Mouse (Mus musculus): ENCODE results near the gene Srrd.

The Srrd gene

DNA sequence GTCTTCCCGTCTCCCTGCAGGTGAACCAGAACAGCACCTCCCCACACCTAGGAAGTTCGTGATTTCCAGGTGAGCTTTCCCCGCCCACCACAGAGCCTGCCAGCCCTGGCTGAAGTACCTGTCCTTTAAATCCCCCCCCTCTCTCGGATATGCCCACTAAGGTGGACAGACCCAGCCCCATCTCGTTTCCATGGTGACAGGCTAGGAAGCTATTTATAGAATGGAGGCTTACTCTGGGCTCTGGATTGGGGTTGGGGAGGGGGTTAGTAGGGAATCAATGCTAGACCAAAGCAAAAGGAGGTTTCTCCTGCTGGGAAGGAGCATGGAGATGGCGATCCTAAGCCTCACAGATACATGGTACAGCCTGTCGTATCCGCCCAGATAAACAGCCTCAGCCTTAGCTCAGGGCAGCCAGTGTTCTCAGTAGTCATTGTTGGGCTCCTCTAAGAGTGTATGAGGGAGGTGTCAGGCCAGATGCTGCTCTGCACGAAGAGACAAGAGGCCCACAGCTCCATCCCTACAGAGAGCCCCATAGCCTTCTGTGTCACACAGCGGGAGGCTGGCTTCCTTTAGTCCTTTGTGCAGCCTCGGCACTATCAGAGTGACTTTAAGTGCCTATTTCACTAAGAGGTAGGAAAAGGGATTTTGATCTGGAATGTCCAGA lies 29.5 kb downstream of the Srrd start:
- DNase-seq: no peak

DNA sequence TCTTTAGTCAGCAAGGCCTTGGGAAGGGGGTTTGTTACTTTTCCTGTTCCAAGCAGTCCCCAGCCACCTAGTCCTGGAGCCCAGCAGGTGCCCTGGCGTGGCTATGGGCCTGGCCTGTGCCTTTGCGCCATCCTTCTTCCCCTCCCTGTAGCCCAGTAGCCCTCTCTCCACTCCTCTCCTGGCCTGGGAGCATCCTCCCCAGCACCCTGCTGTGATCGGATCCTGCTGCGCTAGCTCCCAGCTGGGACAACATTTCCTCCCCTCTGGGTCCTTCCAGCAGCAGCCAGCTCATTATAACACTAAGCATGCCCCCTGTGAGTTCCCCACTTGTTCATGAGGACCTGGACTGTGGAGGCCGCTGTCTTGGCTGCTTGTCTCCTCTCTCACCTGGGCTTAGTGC lies 37.0 kb downstream of the Srrd start:
- no peak for DNase-seq

DNA sequence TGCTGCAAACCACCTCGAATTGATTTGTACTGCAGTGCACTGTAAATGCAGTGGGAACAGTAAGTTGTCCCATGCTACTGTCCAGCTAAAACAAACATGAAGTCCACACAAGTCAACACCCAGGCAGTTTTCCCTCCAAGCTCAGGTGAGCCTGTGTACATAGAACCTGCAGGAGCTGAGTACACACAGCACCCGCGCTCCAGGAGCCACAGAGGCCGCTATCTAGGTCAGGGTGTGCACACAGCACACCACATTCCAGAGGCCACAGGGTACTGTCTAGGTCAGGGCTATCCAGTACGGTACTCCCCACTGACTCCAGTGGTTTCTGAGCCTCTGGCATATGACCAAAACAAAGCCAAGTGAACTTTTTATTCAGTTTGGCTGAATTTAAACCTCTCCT lies 40.5 kb downstream of the Srrd start:
- no peak for DNase-seq

DNA sequence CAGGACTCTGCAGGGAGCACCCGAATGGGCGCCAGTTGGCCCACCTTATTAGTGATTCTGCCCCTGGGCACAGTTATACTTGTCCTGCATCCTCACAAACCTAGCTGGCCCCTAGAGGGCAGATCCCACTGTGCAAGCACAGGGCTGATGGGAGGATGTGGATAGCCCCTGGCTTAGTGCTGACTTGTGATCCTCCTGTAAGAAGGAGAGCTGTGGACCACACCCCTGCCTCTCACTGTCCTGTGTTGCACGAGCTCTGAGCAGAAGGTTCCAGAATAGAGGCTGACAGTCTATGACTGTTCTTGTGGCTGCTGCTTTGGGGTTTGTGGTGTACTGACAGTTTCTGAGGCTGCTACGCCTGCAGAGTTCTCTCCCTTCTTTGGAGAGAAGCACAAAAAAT lies 41.1 kb downstream of the Srrd start:
- DNase-seq: no peak

DNA sequence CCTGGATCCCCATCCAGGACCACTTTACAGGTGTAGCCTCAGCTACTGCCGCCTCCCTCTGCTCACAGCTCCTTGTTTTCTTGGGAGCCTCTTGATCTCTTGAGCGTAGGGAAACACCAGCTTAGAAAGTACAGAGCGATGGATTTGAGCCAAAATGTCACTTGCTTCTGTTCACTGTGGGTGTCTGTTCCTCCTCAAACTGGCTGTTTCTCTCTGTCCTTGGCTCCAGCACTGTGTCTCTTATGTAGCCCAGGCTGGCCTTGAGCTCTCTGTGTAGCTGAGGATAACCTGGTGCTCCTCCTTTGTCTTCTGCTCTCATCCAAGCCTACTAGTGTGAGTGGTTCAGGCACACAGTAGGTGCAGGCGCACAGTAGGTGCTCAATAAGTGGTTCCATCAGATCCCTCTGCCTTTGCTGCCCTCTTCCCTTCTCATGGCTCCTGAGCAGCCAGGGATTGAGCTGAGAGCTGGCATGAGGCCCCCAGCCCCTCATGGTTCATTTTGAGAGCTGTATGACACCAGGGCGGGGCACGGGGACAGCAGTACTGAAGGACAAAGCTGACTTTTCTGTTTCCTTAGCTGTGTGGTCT lies 42.0 kb downstream of the Srrd start:
- no peak for DNase-seq

DNA sequence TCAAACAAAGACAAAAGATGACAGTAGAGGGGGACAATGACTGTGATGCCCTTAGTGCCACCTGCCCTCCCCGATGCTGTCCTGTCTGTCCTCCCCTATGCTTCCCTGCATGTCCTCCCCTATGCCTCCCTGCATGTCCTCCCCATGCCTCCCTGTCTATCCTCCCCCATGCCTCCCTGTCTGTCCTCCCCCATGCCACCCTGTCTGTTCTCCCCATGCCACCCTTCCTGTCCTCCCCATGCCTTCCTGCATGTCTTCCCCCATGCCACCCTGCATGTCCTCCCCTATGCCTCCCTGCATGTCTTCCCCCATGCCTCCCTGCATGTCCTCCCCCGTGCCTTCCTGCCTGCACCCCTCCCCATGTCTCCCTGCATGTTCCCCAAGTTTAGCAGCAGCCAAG lies 42.7 kb downstream of the Srrd start:
- DNase-seq: no peak

DNA sequence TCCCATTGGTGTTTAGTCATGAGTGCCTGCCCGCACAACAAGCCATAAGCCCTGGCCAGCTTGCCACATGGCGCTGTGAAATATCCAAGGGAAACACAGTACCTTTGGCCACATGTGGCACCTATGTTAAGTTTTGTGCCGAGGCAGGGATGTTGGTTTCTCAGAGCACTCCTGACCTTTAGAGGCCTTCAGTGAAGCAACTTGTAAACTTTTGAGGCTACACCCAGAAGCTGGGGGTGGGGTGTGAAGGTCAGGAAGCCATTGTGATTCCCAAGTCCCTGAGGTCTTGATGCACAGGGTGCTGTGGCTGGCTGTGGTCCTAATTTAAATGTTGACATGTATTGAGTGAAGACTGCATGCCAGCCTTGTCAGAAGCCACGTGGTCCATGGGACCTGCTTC lies 43.4 kb downstream of the Srrd start:
- no peak for DNase-seq

DNA sequence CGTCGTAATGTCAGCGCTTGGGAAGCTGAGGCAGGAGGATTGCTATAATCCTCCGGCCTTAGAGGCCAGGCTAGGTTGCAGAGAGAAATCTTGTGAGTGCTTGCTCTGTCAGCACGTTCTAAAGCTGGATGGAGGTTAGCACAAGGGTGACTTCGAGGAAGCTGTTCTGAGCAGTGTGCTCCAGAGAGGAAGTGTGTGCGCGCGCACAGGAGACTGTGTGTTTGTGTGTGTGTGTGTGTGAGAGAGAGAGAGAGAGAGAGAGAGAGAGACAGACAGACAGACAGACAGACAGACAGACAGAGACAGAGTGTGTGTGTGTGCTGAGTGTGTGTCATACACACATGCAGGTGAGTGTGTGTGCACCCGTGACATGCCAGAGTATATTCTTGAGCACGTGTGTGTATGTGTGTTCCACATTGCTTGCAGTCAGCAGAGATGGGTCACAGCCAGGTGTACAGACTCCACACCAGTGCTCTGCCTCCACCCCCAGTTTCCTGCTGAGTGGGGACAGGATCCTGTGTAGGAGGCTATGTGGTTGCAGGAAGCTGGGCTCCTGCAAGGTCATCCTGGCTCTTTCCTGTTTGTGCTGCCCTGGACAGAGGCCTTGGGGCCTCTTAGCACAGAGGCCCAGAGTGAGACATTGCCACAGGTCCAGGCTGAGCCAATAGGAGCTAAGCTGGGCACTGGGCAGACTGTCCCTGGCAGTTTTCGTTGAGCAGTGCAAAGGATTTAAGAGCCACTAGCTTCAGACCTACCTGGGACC lies 44.4 kb downstream of the Srrd start:
- no peak for DNase-seq

DNA sequence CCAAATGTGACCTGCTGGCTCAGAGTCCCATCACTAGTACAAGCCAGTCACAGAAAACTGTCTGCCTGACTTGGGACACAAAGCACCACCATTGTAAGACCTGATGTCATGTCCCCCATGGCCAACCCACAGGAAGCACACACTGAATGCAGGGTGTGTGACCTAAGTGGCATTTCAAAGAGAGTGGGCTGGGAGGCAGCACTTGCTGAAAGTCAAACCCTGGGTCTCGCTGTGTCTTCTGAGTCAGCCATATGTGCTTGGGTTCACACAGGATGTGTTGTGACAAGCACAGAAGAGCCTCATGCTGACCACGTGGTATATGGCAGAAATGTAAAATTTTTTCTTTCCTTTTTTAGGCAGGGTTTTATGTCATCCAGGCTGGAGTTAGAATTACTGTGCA lies 45.6 kb downstream of the Srrd start:
- DNase-seq: no peak

DNA sequence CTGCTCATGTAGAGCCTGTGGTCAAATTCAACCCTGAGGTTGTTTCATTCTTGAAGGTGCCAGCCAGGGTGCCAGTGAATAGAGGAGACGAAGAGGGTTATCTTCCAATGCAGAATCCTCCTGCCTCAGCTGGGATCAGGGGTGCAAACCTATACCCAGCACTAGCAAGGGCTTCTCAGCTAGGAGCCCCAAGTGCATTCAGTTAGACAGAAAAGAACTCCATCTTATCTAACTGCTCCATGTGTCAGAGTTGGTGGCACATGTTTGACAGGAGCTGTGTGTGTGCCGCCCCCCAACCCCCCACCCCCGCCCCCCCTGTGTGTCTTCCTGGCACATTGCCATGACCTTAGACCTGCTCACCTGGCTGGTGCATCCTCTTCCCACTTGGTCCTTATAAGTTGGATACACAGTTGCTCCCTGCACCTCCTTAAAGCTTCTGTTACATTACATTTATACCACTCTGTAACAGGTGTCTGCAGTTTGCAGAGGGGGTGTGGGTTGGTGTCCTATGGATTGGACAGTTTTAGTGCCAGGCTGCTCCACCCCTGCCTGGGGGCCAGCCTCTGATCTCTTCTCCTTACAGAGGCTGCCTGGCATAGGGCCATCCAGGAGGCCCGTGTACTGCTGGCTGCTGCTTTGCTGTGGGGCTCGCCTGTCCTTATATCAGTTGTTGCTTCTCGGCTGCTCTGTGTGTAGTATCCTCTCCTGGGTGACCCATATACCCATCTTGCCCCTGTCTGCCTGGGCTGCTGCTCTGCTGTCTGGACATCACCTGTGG lies 46.2 kb downstream of the Srrd start:
- DNase-seq: no peak

DNA sequence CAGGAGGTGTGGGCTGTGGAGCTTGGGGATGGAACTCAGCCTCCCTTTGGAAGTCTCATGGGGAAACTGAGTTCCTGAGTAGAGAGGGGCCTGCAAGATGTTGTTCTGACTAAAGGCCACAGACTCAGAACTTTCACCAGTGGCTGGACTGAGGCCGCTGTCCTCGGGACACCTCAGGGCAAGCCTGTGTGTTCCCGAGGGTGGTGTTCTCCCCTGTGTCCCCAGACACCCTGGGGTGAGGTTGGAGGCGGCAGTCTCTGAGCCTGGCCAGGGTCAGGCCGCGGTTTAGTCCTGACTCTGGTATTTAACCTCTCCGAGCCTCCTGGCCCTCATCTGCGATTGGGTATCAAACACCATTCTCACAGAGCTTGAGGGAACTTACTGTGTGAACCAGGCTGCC lies 47.3 kb downstream of the Srrd start:
- no peak for DNase-seq

DNA sequence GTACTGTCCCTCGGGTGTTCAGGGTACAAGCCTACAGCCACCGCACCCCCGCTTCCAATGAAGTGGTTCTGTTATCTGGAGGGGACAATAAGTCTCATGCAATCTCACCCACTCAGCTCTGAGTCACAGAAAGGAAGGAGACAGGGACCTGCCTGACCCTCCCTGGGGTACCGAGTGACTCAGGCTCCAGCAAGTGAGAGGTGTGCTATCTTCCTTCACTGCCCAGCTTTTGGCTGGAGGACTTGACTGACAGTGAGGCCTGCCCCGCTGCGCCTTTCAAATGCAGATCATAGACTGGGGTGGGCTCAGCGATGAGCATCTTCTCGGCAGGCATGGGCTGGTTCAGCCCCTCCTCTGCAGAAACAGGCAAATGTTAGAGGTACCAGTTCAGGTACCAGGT lies 47.7 kb downstream of the Srrd start:
- no peak for DNase-seq

DNA sequence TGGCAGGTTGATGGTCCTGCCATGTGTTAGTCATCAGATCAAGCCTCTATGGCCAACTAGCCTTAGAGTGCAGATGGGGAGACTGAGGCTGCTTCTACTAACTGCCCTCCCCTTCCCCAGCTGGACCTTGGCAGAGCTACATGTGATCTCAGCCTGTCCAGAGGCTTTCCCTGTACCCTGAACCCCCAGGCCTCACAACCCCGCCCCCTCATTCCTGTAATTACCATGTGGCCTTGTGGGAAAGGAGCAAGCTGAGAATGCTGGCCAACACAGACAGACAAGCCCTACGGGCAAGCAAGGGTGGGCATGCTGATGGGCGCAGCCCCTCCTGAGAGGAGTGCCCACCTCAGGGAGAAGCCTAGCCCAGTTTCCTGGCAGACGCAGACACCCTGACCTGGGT lies 48.1 kb downstream of the Srrd start:
- no peak for DNase-seq

DNA sequence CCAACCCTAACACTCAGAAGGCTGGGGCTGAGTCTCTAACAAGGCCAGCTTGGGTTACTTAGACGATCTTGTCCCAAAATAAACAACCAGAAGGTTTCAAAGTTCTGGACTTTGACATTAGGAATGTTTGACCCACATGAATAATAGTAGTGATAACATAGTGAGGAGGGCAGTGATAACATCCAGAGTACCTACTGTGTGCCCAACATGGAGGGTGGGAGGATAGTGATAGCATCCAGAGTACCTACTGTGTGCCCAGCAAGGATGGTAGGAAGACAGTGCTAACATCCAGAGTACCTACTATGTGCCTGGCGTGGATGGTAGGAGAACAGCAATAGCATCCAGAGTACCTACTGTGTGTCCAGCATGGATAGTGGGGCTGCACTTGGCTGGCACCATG lies 49.0 kb downstream of the Srrd start:
- DNase-seq: no peak

DNA sequence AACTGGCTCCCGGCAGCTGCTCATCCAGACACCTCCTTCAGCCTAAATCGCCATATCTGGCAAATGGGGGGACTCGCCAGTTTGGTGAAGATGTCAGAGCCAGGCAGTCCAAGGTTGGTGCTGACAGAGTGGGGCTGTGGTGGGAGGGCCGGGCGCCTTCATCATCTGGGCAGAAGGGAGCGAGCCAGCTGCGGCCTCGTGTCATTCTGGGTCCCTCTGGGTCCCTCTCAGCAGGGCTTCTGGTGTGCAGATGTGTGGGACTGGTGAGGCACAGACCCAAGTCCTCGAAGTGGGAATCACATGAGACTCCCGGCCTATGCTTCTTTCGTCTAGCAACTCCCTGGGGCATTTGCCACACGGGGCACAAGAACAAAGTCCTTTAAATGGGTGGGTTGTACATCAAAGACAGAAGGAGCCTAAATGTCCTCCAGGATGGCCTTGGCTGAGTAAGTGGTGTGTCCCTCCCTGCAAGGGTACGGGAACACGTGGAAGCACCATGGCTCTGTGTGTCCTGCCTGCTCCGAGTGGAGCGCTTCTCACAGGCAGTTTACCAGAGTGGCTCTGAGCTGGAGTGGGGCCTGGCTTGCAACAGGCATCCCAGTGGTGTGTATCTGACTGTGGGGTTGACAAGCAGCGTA lies 50.4 kb downstream of the Srrd start:
- DNase-seq: no peak

DNA sequence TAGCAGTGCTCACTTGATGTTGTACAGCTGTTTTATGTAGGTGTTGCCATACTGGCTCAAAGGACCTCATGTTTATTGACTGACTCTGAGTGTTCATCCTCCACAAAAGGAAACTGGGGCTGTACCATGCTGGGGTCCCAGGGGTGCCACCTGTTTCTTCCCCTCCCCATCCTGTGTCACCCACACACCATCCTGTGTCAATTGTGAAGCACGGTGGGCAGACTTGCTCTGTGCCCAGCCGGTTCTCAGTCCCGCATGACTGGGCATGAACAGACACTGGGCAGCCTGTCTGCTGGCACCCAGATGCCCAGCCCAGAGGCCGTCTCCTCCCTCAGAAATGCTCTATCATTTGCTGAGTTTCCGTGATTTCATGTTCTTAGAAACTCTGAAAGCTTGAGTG lies 51.0 kb downstream of the Srrd start:
- no peak for DNase-seq

DNA sequence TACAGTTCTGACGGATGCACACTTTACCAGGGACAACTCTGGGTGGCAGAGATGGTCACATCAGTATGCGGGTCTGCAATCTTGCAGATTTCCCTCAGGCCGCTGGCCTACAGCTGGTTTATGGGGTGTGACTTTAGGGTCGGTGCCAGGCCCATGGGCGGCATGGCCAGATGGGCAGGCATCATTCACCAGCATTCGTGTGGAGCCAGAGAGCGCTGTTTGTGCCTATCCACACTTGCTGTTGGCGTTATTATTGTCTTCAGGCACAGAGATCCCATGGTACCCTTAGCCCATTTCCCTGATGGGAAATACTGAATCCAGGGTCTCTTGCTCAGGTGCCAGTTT lies 52.3 kb downstream of the Srrd start:
- DNase-seq: no peak

DNA sequence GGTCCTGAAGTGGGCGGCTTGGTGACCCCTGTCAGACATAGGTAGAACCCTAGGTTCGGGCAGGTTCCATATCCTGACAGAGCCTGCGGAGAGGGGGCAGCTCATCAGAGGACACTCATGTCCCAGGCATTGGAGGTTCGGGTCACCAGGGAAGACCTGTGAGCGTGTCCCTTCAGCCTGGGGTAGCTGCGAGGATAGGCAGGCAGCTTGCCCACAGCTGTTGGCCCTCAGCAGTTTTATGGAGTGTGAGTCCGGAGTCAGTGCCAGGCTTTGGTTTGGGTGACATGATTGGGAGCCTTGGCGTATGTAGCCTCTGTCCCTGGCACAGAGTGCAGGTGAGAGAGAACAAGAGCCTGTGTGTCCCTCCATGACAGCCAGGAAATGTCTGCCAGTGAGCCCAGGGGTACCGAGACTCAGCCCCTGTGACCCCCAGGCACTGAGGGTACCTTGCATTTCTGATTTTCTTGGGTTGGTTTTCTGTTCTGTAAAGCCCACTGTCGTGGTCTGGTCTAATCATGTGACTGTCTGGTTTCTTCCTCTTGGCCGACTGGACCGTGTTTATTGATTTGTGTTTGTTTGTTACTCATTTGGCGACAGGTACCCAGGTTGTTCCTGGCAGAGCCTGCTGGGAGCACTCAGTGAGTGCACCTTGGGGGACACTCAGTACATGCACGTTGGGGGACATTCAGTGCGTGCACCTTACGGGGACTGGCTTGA lies 52.9 kb downstream of the Srrd start:
- DNase-seq: no peak

DNA sequence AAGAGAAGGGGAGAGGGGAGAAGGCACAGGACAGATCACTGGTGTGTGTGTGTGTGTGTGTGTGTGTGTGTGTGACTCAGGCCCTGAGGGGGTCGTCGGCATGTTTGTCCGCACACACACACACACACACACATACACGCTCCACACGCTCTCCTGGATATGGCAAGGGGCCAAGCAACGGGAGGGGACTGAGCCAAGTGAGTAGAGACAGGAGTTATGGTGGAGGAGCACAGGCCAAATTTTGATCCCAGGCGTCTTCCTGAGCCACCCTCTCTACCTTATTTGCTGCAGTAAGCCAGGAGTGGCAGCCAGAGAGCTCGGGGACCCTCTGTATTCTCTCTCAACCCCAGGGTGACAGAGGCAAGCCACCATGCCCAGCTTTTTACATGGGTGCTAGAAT lies 53.6 kb downstream of the Srrd start:
- DNase-seq: no peak

DNA sequence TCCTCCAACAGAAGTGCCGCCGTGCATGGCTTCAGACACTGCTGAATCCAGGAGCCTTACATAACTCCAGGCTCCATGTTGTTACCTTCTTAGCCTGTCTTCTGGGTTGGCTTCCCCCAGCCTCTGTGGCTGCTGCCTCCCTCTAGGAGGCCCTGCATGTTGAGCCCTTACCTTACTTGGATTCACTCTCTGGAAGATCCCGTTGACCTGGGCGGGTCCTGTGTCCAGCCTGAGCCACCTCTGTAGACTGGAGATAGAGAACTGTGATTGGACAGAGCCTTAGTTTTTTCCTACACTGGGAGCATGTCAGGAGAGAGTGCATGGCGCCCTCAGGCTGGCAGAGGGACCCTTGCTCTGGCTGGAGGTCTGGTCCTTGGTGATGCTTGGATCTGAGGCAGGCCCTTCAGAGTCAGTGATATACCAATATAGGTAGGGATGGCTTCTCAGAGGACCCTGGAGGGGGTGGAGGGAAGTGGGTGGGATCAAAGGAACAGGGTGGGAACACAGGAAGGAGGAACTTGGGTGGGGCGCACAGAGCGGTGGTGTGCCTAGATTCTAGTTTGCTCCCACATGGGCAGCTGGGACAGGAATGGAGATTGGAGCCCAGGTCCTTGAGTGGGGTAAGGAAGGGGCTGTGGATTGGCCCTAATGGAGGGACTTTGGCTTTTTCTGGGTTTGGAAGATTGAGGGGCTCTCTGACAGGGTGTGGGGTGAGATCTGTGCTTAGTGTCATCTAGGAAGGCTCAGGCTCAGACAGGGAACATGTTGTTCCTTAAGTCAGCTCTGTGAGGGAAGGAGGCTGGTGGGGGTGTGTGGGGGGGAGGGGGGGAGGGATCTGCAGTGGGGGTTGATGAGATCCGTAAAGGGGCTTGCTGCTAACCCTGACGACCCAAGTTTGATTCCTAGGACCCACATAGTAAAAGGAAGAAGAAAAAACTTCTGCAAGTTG lies 54.4 kb downstream of the Srrd start:
- no peak for DNase-seq

DNA sequence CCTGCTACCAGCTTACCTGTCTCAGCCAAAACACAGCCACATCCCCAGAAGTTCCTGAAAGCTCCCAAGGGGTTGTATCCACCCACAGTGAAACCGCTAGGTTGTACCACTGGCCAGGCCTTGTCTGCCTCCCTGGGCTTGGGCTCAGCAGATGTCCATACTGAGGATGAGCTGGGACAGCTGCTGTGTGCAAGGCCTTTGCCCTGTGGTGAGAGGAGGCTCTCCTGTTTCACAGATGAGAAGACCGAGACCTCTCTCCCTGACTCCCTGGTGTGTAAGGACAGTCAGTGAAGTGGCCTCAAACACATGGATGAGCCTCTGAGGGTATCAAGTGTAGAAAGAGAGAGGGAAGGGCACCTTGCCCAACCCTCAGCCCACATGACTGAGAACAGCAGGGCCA lies 55.2 kb downstream of the Srrd start:
- no peak for DNase-seq

Data from right cerebral cortex, postnatal 4 days (tissue).